Mouse (Mus musculus): ENCODE measurements around the gene Ccdc85b.

The Ccdc85b gene

GRCm38 (mm10) chr19:5480016-5480415, 22.3 kb upstream of the Ccdc85b start:
- DNase-seq, result peak in 1 of 2 experiments; percentile 36

- DNase-seq, result no peak
These were observed 20.1 kb upstream of the Ccdc85b start for GRCm38 (mm10) chr19:5477668-5478300.

GRCm38 (mm10) chr19:5477004-5477667, 19.4 kb upstream of the Ccdc85b start:
- no peak for DNase-seq

GRCm38 (mm10) chr19:5475069-5475714, 17.5 kb upstream of the Ccdc85b start:
- DNase-seq, result peak in 1 of 2 experiments; percentile 44

GRCm38 (mm10) chr19:5474281-5475068, 16.8 kb upstream of the Ccdc85b start:
- DNase-seq, result peak; percentile 63 to 66

GRCm38 (mm10) chr19:5473720-5474119, 16.0 kb upstream of the Ccdc85b start, which contains the start of gene Efemp2:
Efemp2 (plus strand) TSS chr19:5473954.
- peak; percentile 54 to 67 for DNase-seq

GRCm38 (mm10) chr19:5472857-5473256, 15.2 kb upstream of the Ccdc85b start:
- no peak for DNase-seq

- DNase-seq, result no peak
These were observed 14.2 kb upstream of the Ccdc85b start for GRCm38 (mm10) chr19:5471846-5472245.

- DNase-seq, result no peak
These were observed 10.7 kb upstream of the Ccdc85b start, which contains the start of gene Ctsw for GRCm38 (mm10) chr19:5468374-5468773. Ctsw (minus strand) TSS chr19:5468507.

- no peak for DNase-seq
These were observed 9.3 kb upstream of the Ccdc85b start for GRCm38 (mm10) chr19:5466916-5467500.

- DNase-seq, result no peak
These were observed 7.3 kb upstream of the Ccdc85b start for GRCm38 (mm10) chr19:5465037-5465436.

GRCm38 (mm10) chr19:5463791-5464562, 6.3 kb upstream of the Ccdc85b start:
- peak; percentile 85 to 87 for DNase-seq

- no peak for DNase-seq
These were observed 5.5 kb upstream of the Ccdc85b start for GRCm38 (mm10) chr19:5463212-5463611.

GRCm38 (mm10) chr19:5461411-5461810, 3.7 kb upstream of the Ccdc85b start:
- DNase-seq, result no peak

GRCm38 (mm10) chr19:5460465-5460911, 2.8 kb upstream of the Ccdc85b start, which contains the start of gene Fibp:
Fibp (plus strand) TSS chr19:5460615.
- peak; percentile 91 to 94 for DNase-seq

GRCm38 (mm10) chr19:5459896-5460295, 2.2 kb upstream of the Ccdc85b start:
- DNase-seq, result no peak

GRCm38 (mm10) chr19:5459019-5459418, 1.3 kb upstream of the Ccdc85b start:
- DNase-seq, result no peak

GRCm38 (mm10) chr19:5456922-5457745, 560 bp downstream of the Ccdc85b start:
- DNase-seq, result peak; percentile 98 to 99

GRCm38 (mm10) chr19:5456241-5456921, 1.3 kb downstream of the Ccdc85b start:
- DNase-seq, result no peak

- DNase-seq, result no peak
These were observed 2.1 kb downstream of the Ccdc85b start for GRCm38 (mm10) chr19:5455568-5455967.
